Mouse (Mus musculus): ENCODE data around the gene Nup205.

- TF ChIP-seq CTCF (IDR thresholded peaks at IDR 0.05; ENCODE audit: borderline replicate concordance, extremely low read depth, insufficient read depth, insufficient read length) (no peak), POLR2A (IDR thresholded peaks at IDR 0.05; ENCODE audit: borderline replicate concordance, extremely low read depth, insufficient read depth, insufficient read length, poor library complexity, severe bottlenecking) (no peak)
Observed at GRCm38 (mm10) chr6:35253474-35253873, 76.3 kb downstream of the Nup205 start.

Data from brain, embryonic 14.5 days (tissue).